Mouse (Mus musculus): ENCODE data around the gene Arhgef3. TPM values are rescaled to one million over a fixed set of nuclear protein-coding genes. Genes with fewer than 3 reads are reported as not detected.
"Not testable (repeated sequence)": the region's sequence is repeated elsewhere in the genome, so short reads cannot be mapped to it uniquely, and the experiment has no call there.

Arhgef3 gene
- polyA plus RNA-seq, 1 experiment from 2014 or later = 8.6 TPM

DNA sequence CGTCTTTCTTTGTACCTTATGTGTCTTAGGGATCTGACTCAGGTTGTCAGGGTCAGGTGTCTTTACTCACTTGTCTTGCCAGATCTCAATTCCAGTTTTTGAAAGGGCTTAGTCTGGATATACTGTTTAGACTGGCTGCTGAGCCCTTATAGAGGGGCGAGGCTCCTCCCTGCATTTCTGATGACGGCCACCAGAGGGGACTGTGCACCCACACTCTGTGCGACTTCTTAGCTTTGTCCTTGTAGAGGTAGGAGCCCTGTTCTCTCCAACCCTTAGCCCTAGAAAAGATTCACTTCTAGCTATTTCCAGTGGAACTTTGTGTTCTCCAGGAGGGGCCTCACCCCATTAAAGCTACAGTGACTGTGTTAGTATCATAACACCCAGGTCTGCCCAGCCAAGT, 72.3 kb downstream of the Arhgef3 start:
- peaks cover 18% of the 10 kb centered on the region for H3K4me1 ChIP-seq

DNA sequence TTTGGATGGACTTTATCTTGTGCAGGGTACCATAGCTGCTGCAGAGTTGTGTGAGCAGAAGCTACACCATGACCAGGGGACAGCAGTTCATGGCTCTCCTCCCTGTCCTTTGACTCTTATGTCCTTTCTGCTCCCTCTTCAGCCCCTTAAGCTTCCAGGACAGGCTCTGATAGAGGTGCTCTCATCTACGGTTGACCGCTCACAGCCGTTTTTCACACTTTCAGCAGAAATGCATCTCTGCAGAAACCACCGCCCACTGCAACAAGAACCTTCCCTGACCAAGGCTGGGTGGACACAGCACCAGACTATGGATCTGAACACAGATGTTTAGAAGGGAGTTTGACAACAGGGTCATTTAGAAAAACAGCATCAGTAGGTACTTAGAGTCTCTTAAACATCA, 73.2 kb downstream of the Arhgef3 start:
- H3K27ac ChIP-seq = no peak overlapping the region
- H3K4me1 ChIP-seq = peaks cover 9% of the 10 kb centered on the region
- no peak overlapping the region for H3K4me3 ChIP-seq
- no peaks in the 10 kb centered on the region for H3K9me3 ChIP-seq
- 52% methylated on average over 4 of the region's 4 CpGs for WGBS
- no peak for DNase-seq (ENCODE audit: low spot score)
- no peaks in the 10 kb centered on the region for H3K27me3 ChIP-seq (ENCODE audit: insufficient read depth, poor library complexity, severe bottlenecking)
- H3K36me3 ChIP-seq = no peaks in the 10 kb centered on the region

More for the DNA sequence above, 72.3 kb downstream of the Arhgef3 start:
- no peak overlapping the region for H3K27ac ChIP-seq
- DNase-seq (ENCODE audit: low spot score) = peak; percentile 86
- H3K9me3 ChIP-seq = no peaks in the 10 kb centered on the region
- H3K4me3 ChIP-seq = no peak overlapping the region
- no peaks in the 10 kb centered on the region for H3K27me3 ChIP-seq (ENCODE audit: insufficient read depth, poor library complexity, severe bottlenecking)
- H3K36me3 ChIP-seq = no peaks in the 10 kb centered on the region
- 8% methylated on average over 4 of the region's 4 CpGs for WGBS

DNA sequence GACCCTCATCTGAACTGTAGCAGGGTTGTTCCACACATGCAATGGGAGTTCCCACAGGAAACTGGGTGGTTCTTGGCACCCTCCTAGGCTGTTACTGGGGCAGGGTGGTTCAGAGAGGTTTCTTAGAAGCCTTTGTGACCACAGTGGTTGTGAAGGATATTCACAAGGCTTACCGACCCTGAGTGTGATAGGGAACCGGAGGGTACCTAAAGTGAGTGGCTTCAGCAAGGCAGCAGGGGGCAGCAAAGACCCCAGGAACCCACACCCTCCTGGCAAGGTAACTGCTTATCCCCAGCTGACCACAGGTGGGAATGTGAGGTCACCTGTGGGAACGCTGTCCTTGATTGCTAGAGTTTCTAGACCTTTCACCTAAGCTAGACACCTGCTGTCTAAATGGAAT, 77.8 kb downstream of the Arhgef3 start:
- Histone ChIP-seq H3K9me3 (no peaks in the 10 kb centered on the region), H3K36me3 (no peaks in the 10 kb centered on the region), H3K27me3 (ENCODE audit: insufficient read depth, poor library complexity, severe bottlenecking) (no peaks in the 10 kb centered on the region), H3K4me1 (0 out of 2 replicates have a peak, but pooled peaks cover 4% of the 10 kb centered on the region), H3K27ac (no peak overlapping the region), H3K4me3 (no peak overlapping the region)
- WGBS = 37% methylated on average over 3 of the region's 3 CpGs
- no peak for DNase-seq (ENCODE audit: low spot score)

DNA sequence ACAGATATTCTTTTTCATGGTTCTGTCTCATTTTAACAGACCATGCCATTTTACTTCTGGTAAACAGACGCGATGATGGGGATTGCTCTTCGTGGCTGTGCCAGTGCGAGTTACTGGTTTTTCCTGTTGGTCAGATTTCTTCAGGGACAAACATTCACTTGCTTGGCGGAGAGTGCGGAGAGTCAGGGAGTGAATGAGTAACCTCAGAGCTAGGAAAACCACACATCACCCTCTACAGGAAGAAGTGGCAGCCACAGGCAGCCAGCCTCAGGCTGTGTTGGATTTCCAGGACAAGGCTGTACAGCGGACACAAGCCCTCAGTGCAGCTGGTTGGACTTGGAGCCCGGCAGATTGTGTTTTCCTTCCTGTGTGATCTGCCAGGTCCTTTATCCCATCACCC, 82.3 kb downstream of the Arhgef3 start:
- no peak for DNase-seq (ENCODE audit: low spot score)
- no peaks in the 10 kb centered on the region for H3K9me3 ChIP-seq
- H3K4me1 ChIP-seq = no peaks in the 10 kb centered on the region
- 85% methylated on average over 8 of the region's 8 CpGs for WGBS
- no peaks in the 10 kb centered on the region for H3K36me3 ChIP-seq
- no peak overlapping the region for H3K4me3 ChIP-seq
- H3K27me3 ChIP-seq (ENCODE audit: insufficient read depth, poor library complexity, severe bottlenecking) = no peaks in the 10 kb centered on the region
- no peak overlapping the region for H3K27ac ChIP-seq

DNA sequence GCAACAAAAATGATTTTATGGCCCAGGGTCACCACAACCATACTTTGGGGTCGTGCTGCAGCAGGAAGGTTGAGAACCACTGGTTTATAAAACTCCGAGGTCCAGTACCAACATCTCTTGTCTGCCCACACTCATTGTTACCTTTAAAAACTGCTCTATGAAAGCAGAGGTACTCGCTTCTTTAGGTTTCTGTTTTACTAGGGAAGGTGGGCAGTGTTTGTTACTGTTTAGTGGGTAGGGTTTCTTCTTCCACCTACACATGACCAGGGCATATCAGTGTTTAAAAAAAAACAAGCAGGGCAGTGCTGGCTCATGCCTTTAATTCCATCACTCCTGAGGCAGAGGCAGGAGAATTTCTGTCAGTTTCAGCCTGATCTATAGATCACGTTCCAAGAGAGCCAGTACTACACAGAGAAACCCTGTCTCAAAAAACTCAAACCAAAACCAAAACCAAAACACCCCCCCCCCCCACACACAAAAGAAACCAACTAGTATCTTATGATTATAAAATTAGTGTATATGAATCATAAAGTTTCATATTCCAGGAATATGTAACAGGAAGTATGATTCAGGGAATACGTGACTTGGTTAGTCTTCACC, 83.9 kb downstream of the Arhgef3 start:
- no peaks in the 10 kb centered on the region for H3K9me3 ChIP-seq
- H3K4me3 ChIP-seq = no peak overlapping the region
- H3K27me3 ChIP-seq (ENCODE audit: insufficient read depth, poor library complexity, severe bottlenecking) = no peaks in the 10 kb centered on the region
- no peaks in the 10 kb centered on the region for H3K4me1 ChIP-seq
- no peak for DNase-seq (ENCODE audit: low spot score)
- no peak overlapping the region for H3K27ac ChIP-seq
- WGBS = 86% methylated on average over 5 of the region's 5 CpGs
- H3K36me3 ChIP-seq = no peaks in the 10 kb centered on the region

DNA sequence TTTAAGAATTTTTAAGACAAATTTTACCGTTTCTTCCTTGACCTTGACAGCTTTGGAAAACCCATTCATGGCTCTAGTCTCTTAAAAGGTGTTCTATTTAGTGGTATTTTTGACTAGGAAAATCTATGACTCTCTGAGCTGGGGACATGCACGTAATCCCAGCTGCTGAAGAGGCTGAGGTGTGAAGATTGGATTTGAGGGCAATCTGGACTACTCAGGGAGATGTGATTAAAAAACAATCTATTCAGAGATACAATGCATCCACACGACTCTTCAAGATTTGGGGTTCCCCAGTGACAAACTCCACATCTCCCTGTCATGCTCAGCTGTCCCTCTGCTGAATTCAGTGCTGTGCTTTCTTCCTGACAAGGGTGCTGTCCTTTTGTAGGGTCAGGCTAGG, 84.4 kb downstream of the Arhgef3 start:
- Histone ChIP-seq H3K4me3 (no peak overlapping the region), H3K27me3 (ENCODE audit: insufficient read depth, poor library complexity, severe bottlenecking) (no peaks in the 10 kb centered on the region), H3K9me3 (no peaks in the 10 kb centered on the region), H3K36me3 (no peaks in the 10 kb centered on the region), H3K27ac (no peak overlapping the region), H3K4me1 (no peaks in the 10 kb centered on the region)
- WGBS = 82% methylated on average over 3 of the region's 3 CpGs
- no peak for DNase-seq (ENCODE audit: low spot score)

DNA sequence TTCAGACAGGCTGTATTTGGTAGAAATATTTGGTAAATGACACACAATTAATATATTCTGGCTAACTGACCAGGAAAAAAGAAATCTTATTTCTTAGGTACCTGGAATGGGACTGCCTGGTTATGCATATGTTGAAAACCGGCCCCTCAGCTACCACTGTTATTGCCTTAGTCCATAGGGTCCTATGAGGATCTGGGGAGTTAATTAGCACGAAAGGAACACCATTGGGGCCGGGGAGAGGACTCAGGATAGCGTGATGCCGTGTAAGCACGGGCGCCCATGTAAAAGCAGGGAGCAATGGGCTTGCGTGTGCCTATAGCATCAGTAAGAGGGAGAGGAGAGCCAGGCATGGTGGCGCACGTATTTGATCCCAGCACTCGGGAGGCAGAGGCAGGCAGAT, 85.2 kb downstream of the Arhgef3 start:
- H3K27me3 ChIP-seq (ENCODE audit: insufficient read depth, poor library complexity, severe bottlenecking) = no peaks in the 10 kb centered on the region
- H3K27ac ChIP-seq = no peak overlapping the region
- H3K9me3 ChIP-seq = no peaks in the 10 kb centered on the region
- no peak for DNase-seq (ENCODE audit: low spot score)
- H3K36me3 ChIP-seq = no peaks in the 10 kb centered on the region
- WGBS = 91% methylated on average over 11 of the region's 11 CpGs
- no peaks in the 10 kb centered on the region for H3K4me1 ChIP-seq
- H3K4me3 ChIP-seq = no peak overlapping the region

DNA sequence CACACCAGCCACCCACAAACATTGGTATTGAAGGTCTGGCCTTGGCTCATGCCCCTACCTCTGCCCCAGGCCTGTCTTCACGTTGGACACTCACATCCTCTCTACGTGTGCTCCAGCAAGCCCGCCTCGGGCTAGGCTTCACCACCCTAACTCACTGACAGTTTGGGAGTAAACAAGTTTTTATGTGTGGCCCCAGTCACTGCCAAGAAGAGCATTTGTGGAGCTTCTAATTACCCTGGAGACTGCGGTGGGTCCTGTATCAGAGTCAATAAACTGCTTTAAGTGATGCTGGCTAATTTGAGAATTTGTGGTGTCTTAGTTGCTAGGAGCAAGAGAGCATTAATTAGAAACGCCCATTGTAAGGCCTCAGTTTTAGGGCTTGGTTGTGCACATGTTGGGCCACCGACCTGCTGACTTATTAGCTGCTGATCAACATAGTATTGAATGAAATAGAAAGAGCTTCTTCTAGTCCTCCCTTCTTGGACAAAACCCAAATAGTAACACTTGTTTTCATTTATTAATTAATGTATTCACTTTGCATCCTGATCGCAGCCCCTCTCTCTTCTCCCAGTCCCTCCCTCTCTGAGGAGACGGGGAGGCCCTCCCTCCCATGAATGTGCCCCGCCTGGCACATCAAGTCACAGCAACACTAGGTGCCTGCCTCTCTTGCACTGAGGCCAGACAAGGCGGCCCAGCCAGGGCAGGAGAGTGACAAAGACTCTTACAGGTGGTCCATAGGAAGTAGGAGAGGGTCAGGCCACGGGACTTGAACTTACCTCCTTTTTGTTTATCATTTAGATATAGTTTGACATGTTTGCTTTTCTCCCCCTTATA, 86.3 kb downstream of the Arhgef3 start:
- no peak for DNase-seq (ENCODE audit: low spot score)
- no peaks in the 10 kb centered on the region for H3K4me1 ChIP-seq
- 84% methylated on average over 12 of the region's 12 CpGs for WGBS
- H3K27me3 ChIP-seq (ENCODE audit: insufficient read depth, poor library complexity, severe bottlenecking) = no peaks in the 10 kb centered on the region
- no peak overlapping the region for H3K27ac ChIP-seq
- H3K36me3 ChIP-seq = no peaks in the 10 kb centered on the region
- no peaks in the 10 kb centered on the region for H3K9me3 ChIP-seq
- no peak overlapping the region for H3K4me3 ChIP-seq

DNA sequence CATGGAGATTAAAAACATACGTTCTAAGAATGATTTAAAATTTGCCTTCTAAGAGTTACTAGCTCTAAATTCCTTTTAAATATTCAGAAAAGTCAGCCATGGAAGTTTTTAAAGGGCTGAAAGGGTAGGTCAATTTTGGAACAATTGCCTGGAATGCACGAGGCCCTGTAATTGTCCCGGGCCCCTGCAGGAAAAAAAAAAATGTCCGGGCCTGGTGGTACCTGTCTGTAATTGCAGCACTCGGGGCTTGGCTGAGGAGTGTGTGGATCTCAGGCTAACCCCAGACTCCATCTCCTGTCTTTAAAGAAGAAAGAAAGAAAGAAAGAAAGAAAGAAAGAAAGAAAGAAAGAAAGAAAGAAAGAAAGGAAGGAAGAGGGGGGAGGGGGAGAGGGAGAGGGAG, 87.1 kb downstream of the Arhgef3 start:
- Histone ChIP-seq H3K36me3 (no peaks in the 10 kb centered on the region), H3K4me3 (no peak overlapping the region), H3K27ac (no peak overlapping the region), H3K9me3 (no peaks in the 10 kb centered on the region), H3K4me1 (no peaks in the 10 kb centered on the region), H3K27me3 (ENCODE audit: insufficient read depth, poor library complexity, severe bottlenecking) (no peaks in the 10 kb centered on the region)
- 60% methylated on average over 5 of the region's 5 CpGs for WGBS
- no peak for DNase-seq (ENCODE audit: low spot score)

DNA sequence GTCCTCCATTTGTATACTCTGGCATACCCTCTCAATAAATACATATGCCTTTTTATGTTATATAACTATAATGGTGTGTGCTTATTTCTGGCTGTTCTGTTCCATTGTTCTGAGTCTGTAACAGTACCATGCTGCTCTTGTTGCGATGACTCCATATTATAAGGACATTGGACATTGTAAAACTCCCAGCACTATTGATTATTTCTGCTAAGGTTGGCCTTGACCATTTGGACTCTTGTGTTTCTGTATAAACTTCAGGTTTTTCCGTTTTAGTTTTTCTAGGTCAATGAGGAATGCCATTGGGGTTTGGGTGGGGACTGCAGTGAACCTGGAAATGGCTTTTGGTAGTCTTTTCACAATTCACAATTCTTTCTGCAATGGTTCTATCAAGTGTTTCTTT, 90.0 kb downstream of the Arhgef3 start:
- Histone ChIP-seq H3K36me3 (no peaks in the 10 kb centered on the region), H3K27ac (no peak overlapping the region)
- 82% methylated on average over 2 of the region's 2 CpGs for WGBS

DNA sequence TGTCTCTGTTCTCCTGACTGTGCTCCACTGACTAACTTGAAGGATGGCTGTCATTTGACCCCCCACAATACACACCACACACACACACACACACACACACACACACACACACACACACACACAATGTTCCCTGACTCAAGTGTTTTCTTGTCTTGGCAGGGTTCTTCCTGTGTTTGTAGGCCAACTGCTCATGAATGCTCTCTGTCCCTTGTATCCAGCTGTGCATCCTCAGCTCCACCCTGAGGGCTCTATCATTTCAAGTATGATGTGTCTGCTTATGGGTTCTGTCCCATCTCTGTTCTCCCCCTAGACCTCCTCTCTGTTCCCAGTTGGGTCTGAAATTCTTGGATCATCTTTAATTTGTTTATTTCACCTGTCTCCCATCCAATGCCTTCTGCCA, 91.7 kb downstream of the Arhgef3 start:
- Histone ChIP-seq H3K9me3 (no peaks in the 10 kb centered on the region), H3K27ac (no peak overlapping the region), H3K27me3 (ENCODE audit: insufficient read depth, poor library complexity, severe bottlenecking) (no peaks in the 10 kb centered on the region), H3K4me1 (no peaks in the 10 kb centered on the region), H3K36me3 (no peaks in the 10 kb centered on the region), H3K4me3 (no peak overlapping the region)
- DNase-seq (ENCODE audit: low spot score) = no peak

More for the DNA sequence above, 90.0 kb downstream of the Arhgef3 start:
- no peaks in the 10 kb centered on the region for H3K9me3 ChIP-seq
- DNase-seq (ENCODE audit: low spot score) = no peak
- no peaks in the 10 kb centered on the region for H3K27me3 ChIP-seq (ENCODE audit: insufficient read depth, poor library complexity, severe bottlenecking)
- H3K4me1 ChIP-seq = no peaks in the 10 kb centered on the region
- H3K4me3 ChIP-seq = no peak overlapping the region

DNA sequence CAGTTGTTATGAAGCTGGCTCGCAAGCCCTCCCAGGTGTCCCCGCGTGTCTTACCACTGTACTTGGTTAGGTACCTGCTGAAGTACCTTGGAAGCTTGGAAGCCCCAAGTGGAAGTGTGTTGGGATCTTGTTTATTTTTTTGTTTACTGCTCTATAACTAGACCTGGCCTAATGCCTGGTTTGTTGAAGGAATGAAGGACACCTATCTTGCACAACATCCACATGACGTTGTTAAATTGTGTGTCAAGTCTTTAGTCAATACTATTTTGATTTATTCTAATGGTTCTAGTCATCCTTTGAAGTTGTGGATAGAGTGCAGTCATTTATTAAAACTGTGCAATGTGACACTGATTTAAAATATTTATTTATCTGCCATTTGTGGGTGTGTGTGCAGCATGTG, 94.8 kb downstream of the Arhgef3 start:
- no peaks in the 10 kb centered on the region for H3K9me3 ChIP-seq
- no peak overlapping the region for H3K27ac ChIP-seq
- no peaks in the 10 kb centered on the region for H3K36me3 ChIP-seq
- H3K4me3 ChIP-seq = no peak overlapping the region
- DNase-seq (ENCODE audit: low spot score) = no peak
- H3K27me3 ChIP-seq (ENCODE audit: insufficient read depth, poor library complexity, severe bottlenecking) = no peaks in the 10 kb centered on the region
- no peaks in the 10 kb centered on the region for H3K4me1 ChIP-seq
- 96% methylated on average over 4 of the region's 4 CpGs for WGBS

DNA sequence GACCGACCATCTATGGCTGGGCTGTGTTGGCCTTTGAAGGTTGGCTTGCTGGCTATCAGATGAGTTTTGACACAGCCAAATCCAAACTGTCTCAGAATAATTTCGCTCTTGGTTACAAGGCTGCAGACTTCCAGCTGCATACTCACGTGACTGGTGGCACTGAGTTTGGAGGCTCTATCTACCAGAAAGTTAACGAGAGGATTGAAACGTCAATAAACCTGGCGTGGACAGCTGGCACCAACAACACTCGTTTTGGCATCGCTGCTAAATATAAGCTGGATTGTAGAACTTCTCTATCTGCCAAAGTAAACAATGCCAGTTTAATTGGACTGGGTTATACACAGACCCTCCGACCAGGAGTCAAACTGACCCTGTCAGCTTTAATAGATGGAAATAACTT, 96.1 kb downstream of the Arhgef3 start:
- H3K9me3 ChIP-seq; H3K27ac ChIP-seq; H3K27me3 ChIP-seq (ENCODE audit: insufficient read depth, poor library complexity, severe bottlenecking); DNase-seq (ENCODE audit: low spot score); H3K36me3 ChIP-seq; H3K4me3 ChIP-seq; H3K4me1 ChIP-seq: not testable (repeated sequence)
- WGBS = 77% methylated on average over 9 of the region's 9 CpGs

All from heart, embryonic 10.5 days (tissue).